Mouse (Mus musculus) bone marrow macrophage, adult 2 months (primary cell): ENCODE results near the gene Gm4869.

Experiments used
- CTCF ChIP-seq: IDR thresholded peaks from 2 replicates; pipeline ENCODE4 v1.5.1; 2012; ENCODE audit warnings: low read depth, mild to moderate bottlenecking, low read length, moderate library complexity
- POLR2A ChIP-seq: IDR thresholded peaks from 2 replicates; pipeline ENCODE4 v1.6.1; 2012; ENCODE audit warnings: mild to moderate bottlenecking, low read depth, low read length, borderline replicate concordance

DNA sequence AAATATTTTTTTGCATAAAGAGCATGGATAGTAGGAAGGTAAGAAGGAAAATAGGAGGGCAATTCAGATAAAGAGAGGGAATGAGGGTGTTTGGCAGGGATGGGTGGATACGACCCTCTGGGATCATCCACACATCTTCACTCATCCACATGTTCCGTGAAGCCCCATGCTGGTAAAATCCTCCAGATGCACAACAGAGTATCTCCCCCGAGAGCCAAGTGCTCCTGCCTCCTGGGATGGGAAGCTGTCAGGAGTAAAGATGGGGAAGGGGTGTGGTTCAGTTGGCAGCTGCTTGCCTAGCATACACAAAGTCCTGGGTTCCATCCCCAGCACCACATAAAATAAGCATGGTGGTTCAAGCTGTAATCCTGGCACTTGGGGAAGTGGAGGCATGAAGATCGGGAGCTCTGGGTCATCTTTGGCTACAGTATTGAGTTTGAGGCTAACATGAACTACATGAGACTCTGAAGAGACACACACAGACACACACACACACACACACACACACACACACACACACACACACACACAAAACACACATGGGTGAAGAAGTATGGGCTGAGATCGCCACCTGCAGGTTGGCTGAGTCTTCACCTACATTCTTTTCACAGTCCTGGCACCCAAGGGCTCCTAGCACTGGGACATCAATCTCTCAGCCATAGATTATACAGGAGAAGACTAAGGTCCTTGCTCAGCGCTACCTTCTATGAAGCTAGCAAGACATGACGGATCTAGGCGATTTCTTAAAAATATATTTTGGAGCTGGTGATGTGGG is 49.1 kb upstream of the Gm4869 start:
- TF ChIP-seq CTCF (peak; percentile 48), POLR2A (no peak)
